Mouse (Mus musculus) MEL (cell line): ENCODE measurements around the gene Polr3gl.

Source experiments
- CTCF ChIP-seq, 3 experiments: IDR thresholded peaks in 2 of 3; conservative IDR thresholded peaks in 1 of 3; 2 replicates each; pipeline ENCODE4 v1.5.1; 2011 to 2012; ENCODE audit warnings: low read length in 3 of 3, low read depth in 2 of 3, mild to moderate bottlenecking in 2 of 3, improper control_type of control experiment in 1 of 3, inconsistent platforms in 1 of 3, mixed read lengths in 1 of 3, moderate library complexity in 1 of 3; ENCODE audit not compliant: control insufficient read depth in 1 of 3, insufficient read depth in 1 of 3, poor library complexity in 1 of 3, severe bottlenecking in 1 of 3
- EP300 ChIP-seq, 2 experiments: IDR thresholded peaks; 2 replicates each; pipeline ENCODE4 v1.6.1; 2011; ENCODE audit warnings: improper control_type of control experiment in 2 of 2, low read length in 2 of 2, low read depth in 1 of 2, mild to moderate bottlenecking in 1 of 2
- HCFC1 ChIP-seq: IDR thresholded peaks from 2 replicates; pipeline ENCODE4 v1.6.1; 2012; ENCODE audit warnings: low read depth, mild to moderate bottlenecking, inconsistent platforms, low read length, improper control_type of control experiment, moderate library complexity
- TAL1 ChIP-seq: IDR thresholded peaks from 2 replicates; pipeline ENCODE4 v1.6.1; 2012; ENCODE audit warnings: mild to moderate bottlenecking, inconsistent platforms, low read length, moderate library complexity, mixed read lengths

GRCm38 (mm10) chr3:96563267-96563666 lies 30.7 kb downstream of the Polr3gl start:
- TF ChIP-seq TAL1 (no peak), HCFC1 (no peak), EP300 (IDR thresholded peaks at IDR 0.05; ENCODE audit: low read depth in 1 of 2, low read length in 2 of 2) (no peak), CTCF (IDR thresholded peaks at IDR 0.05 in 2 of 3, conservative IDR thresholded peaks at IDR 0.05 in 1 of 3; ENCODE audit: control insufficient read depth in 1 of 3, insufficient read depth in 1 of 3, low read depth in 2 of 3, low read length in 3 of 3, poor library complexity in 1 of 3, severe bottlenecking in 1 of 3) (no peak)
